Mouse (Mus musculus) ES-CJ7 (cell line): ENCODE measurements around the gene Csnk2a2.

Source experiments
- DNase-seq: peaks from one replicate; pipeline ENCODE4 v3.0.0; 2011; ENCODE audit warnings: low read depth, low spot score

Csnk2a2 gene

GRCm38 (mm10) chr8:95487800-95488697 lies 1.8 kb downstream of the Csnk2a2 start:
- no peak for DNase-seq

GRCm38 (mm10) chr8:95470008-95470407 lies 19.8 kb downstream of the Csnk2a2 start:
- DNase-seq = no peak

GRCm38 (mm10) chr8:95468995-95469394 lies 20.8 kb downstream of the Csnk2a2 start:
- DNase-seq = no peak

- no peak for DNase-seq
Measured at GRCm38 (mm10) chr8:95466543-95466942, 23.3 kb downstream of the Csnk2a2 start.

- DNase-seq = no peak
Measured at GRCm38 (mm10) chr8:95452518-95452917, 37.3 kb downstream of the Csnk2a2 start.

- DNase-seq = no peak
Measured at GRCm38 (mm10) chr8:95450271-95450670, 39.6 kb downstream of the Csnk2a2 start.

GRCm38 (mm10) chr8:95447661-95448060 lies 42.2 kb downstream of the Csnk2a2 start:
- DNase-seq = no peak

- no peak for DNase-seq
Measured at GRCm38 (mm10) chr8:95445042-95445441, 44.8 kb downstream of the Csnk2a2 start.

- no peak for DNase-seq
Measured at GRCm38 (mm10) chr8:95441491-95442039, 48.3 kb downstream of the Csnk2a2 start.

- DNase-seq = peak; percentile 28
Measured at GRCm38 (mm10) chr8:95440168-95440709, 49.6 kb downstream of the Csnk2a2 start.

- no peak for DNase-seq
Measured at GRCm38 (mm10) chr8:95439421-95439820, 50.4 kb downstream of the Csnk2a2 start.

GRCm38 (mm10) chr8:95437341-95437992 lies 52.4 kb downstream of the Csnk2a2 start:
- DNase-seq = no peak

GRCm38 (mm10) chr8:95435930-95436329 lies 53.9 kb downstream of the Csnk2a2 start:
- peak; percentile 52 for DNase-seq

GRCm38 (mm10) chr8:95435471-95435870 lies 54.4 kb downstream of the Csnk2a2 start:
- DNase-seq = no peak

- peak; percentile 100 for DNase-seq
Measured at GRCm38 (mm10) chr8:95434686-95435439, 55.0 kb downstream of the Csnk2a2 start, which contains the start of gene Cfap20. Cfap20 (minus strand) TSS chr8:95434869.

GRCm38 (mm10) chr8:95434233-95434632 lies 55.6 kb downstream of the Csnk2a2 start:
- DNase-seq = peak; percentile 23

- no peak for DNase-seq
Measured at GRCm38 (mm10) chr8:95433124-95433523, 56.7 kb downstream of the Csnk2a2 start.

GRCm38 (mm10) chr8:95432471-95432870 lies 57.4 kb downstream of the Csnk2a2 start:
- DNase-seq = no peak

GRCm38 (mm10) chr8:95429945-95430344 lies 59.9 kb downstream of the Csnk2a2 start:
- DNase-seq = no peak

- DNase-seq = peak; percentile 97
Measured at GRCm38 (mm10) chr8:95427594-95428535, 62.0 kb downstream of the Csnk2a2 start.
